Mouse (Mus musculus): ENCODE results near the gene Ttc7b. TPM values are rescaled to one million over a fixed set of nuclear protein-coding genes. Genes with fewer than 3 reads are reported as not detected.

Ttc7b gene
- polyA plus RNA-seq, 1 experiment from 2014 or later: 2.2 TPM

- Histone ChIP-seq H3K4me3 (ENCODE audit: low read depth, low read length) (no peak overlapping the region), H3K4me2 (ENCODE audit: low read depth, low read length) (no peak overlapping the region), H3K27me3 (ENCODE audit: insufficient read depth, low read length) (no peaks in the 10 kb centered on the region), H3K9me3 (ENCODE audit: low read length) (no peaks in the 10 kb centered on the region), H3K9ac (replicated peaks) (no peak overlapping the region), H3K36me3 (replicated peaks; ENCODE audit: insufficient read depth, low read length) (no peaks in the 10 kb centered on the region), H3K4me1 (ENCODE audit: insufficient read depth) (peaks cover 14% of the 10 kb centered on the region), H3K27ac (ENCODE audit: low read depth) (no peak overlapping the region)
- TF ChIP-seq CTCF (IDR thresholded peaks at IDR 0.05; ENCODE audit: low read depth): no peak
- no peak for TF ChIP-seq EP300 (IDR thresholded peaks at IDR 0.05; ENCODE audit: low read depth)
- DNase-seq: no peak
- ATAC-seq: no peak
- 71% methylated on average over 2 of the region's 2 CpGs for WGBS (ENCODE audit: insufficient replicate concordance)
Measured at GRCm38 (mm10) chr12:100273033-100273432, 247.6 kb downstream of the Ttc7b start.

GRCm38 (mm10) chr12:100269967-100270662, 250.5 kb downstream of the Ttc7b start:
- no peak for ATAC-seq

GRCm38 (mm10) chr12:100268011-100268410, 252.6 kb downstream of the Ttc7b start:
- ATAC-seq (no peak), DNase-seq (peak; percentile 79)
- Histone ChIP-seq H3K9me3 (ENCODE audit: low read length) (no peaks in the 10 kb centered on the region), H3K4me2 (ENCODE audit: low read depth, low read length) (no peak overlapping the region), H3K4me1 (ENCODE audit: insufficient read depth) (no peaks in the 10 kb centered on the region; the same call in 1 of the 2 replicates), H3K36me3 (replicated peaks; ENCODE audit: insufficient read depth, low read length) (no peaks in the 10 kb centered on the region), H3K4me3 (ENCODE audit: low read depth, low read length) (no peak overlapping the region), H3K27me3 (ENCODE audit: insufficient read depth, low read length) (no peaks in the 10 kb centered on the region), H3K27ac (ENCODE audit: low read depth) (no peak overlapping the region), H3K9ac (replicated peaks) (no peak overlapping the region)
- WGBS (ENCODE audit: insufficient replicate concordance): 11% methylated on average over 6 of the region's 6 CpGs
- TF ChIP-seq CTCF (IDR thresholded peaks at IDR 0.05; ENCODE audit: low read depth): no peak
- TF ChIP-seq EP300 (IDR thresholded peaks at IDR 0.05; ENCODE audit: low read depth): no peak

More at GRCm38 (mm10) chr12:100269967-100270662, 250.5 kb downstream of the Ttc7b start:
- DNase-seq: no peak
- H3K36me3 ChIP-seq (replicated peaks; ENCODE audit: insufficient read depth, low read length): no peaks in the 10 kb centered on the region
- H3K4me3 ChIP-seq (ENCODE audit: low read depth, low read length): no peak overlapping the region
- no peak for TF ChIP-seq CTCF (IDR thresholded peaks at IDR 0.05; ENCODE audit: low read depth)
- H3K9ac ChIP-seq (replicated peaks): no peak overlapping the region
- no peaks in the 10 kb centered on the region for H3K27me3 ChIP-seq (ENCODE audit: insufficient read depth, low read length)
- H3K27ac ChIP-seq (ENCODE audit: low read depth): no peak overlapping the region
- no peaks in the 10 kb centered on the region for H3K9me3 ChIP-seq (ENCODE audit: low read length)
- H3K4me2 ChIP-seq (ENCODE audit: low read depth, low read length): no peak overlapping the region
- WGBS (ENCODE audit: insufficient replicate concordance): 70% methylated on average over 9 of the region's 9 CpGs
- H3K4me1 ChIP-seq (ENCODE audit: insufficient read depth): no peaks in the 10 kb centered on the region

GRCm38 (mm10) chr12:100265546-100266309, 254.9 kb downstream of the Ttc7b start:
- H3K4me2 ChIP-seq (ENCODE audit: low read depth, low read length): no peak overlapping the region
- H3K4me1 ChIP-seq (ENCODE audit: insufficient read depth): no peaks in the 10 kb centered on the region; the same call in 1 of the 2 replicates
- 69% methylated on average over 9 of the region's 9 CpGs for WGBS (ENCODE audit: insufficient replicate concordance)
- no peak overlapping the region for H3K27ac ChIP-seq (ENCODE audit: low read depth)
- no peaks in the 10 kb centered on the region for H3K36me3 ChIP-seq (replicated peaks; ENCODE audit: insufficient read depth, low read length)
- no peaks in the 10 kb centered on the region for H3K27me3 ChIP-seq (ENCODE audit: insufficient read depth, low read length)
- no peak overlapping the region for H3K9ac ChIP-seq (replicated peaks)
- no peak overlapping the region for H3K4me3 ChIP-seq (ENCODE audit: low read depth, low read length)
- DNase-seq (no peak), ATAC-seq (no peak)
- TF ChIP-seq EP300 (IDR thresholded peaks at IDR 0.05; ENCODE audit: low read depth): no peak
- TF ChIP-seq CTCF (IDR thresholded peaks at IDR 0.05; ENCODE audit: low read depth): no peak
- H3K9me3 ChIP-seq (ENCODE audit: low read length): no peaks in the 10 kb centered on the region

GRCm38 (mm10) chr12:100264941-100265340, 255.7 kb downstream of the Ttc7b start:
- no peaks in the 10 kb centered on the region for H3K9me3 ChIP-seq (ENCODE audit: low read length)
- no peak for DNase-seq
- 77% methylated on average over 4 of the region's 4 CpGs for WGBS (ENCODE audit: insufficient replicate concordance)

GRCm38 (mm10) chr12:100262846-100263245, 257.8 kb downstream of the Ttc7b start:
- H3K4me1 ChIP-seq (ENCODE audit: insufficient read depth): no peaks in the 10 kb centered on the region; the same call in 1 of the 2 replicates
- H3K9ac ChIP-seq (replicated peaks): no peak overlapping the region
- H3K27me3 ChIP-seq (ENCODE audit: insufficient read depth, low read length): no peaks in the 10 kb centered on the region
- no peaks in the 10 kb centered on the region for H3K36me3 ChIP-seq (replicated peaks; ENCODE audit: insufficient read depth, low read length)
- no peak for DNase-seq
- 69% methylated on average over 6 of the region's 6 CpGs for WGBS (ENCODE audit: insufficient replicate concordance)
- ATAC-seq: no peak
- H3K4me3 ChIP-seq (ENCODE audit: low read depth, low read length): no peak overlapping the region
- H3K9me3 ChIP-seq (ENCODE audit: low read length): no peaks in the 10 kb centered on the region
- H3K4me2 ChIP-seq (ENCODE audit: low read depth, low read length): no peak overlapping the region
- no peak for TF ChIP-seq CTCF (IDR thresholded peaks at IDR 0.05; ENCODE audit: low read depth)
- no peak for TF ChIP-seq EP300 (IDR thresholded peaks at IDR 0.05; ENCODE audit: low read depth)
- H3K27ac ChIP-seq (ENCODE audit: low read depth): no peak overlapping the region

More at GRCm38 (mm10) chr12:100264941-100265340, 255.7 kb downstream of the Ttc7b start:
- H3K36me3 ChIP-seq (replicated peaks; ENCODE audit: insufficient read depth, low read length): no peaks in the 10 kb centered on the region
- H3K4me2 ChIP-seq (ENCODE audit: low read depth, low read length): no peak overlapping the region
- ATAC-seq: no peak
- H3K27ac ChIP-seq (ENCODE audit: low read depth): no peak overlapping the region
- no peak overlapping the region for H3K4me3 ChIP-seq (ENCODE audit: low read depth, low read length)
- no peaks in the 10 kb centered on the region; the same call in 1 of the 2 replicates for H3K4me1 ChIP-seq (ENCODE audit: insufficient read depth)
- TF ChIP-seq CTCF (IDR thresholded peaks at IDR 0.05; ENCODE audit: low read depth): no peak
- TF ChIP-seq EP300 (IDR thresholded peaks at IDR 0.05; ENCODE audit: low read depth): no peak
- no peak overlapping the region for H3K9ac ChIP-seq (replicated peaks)
- no peaks in the 10 kb centered on the region for H3K27me3 ChIP-seq (ENCODE audit: insufficient read depth, low read length)

All from liver, postnatal 0 days (tissue).